Mouse (Mus musculus) embryonic facial prominence, embryonic 13.5 days (tissue): Measurements from ENCODE around the gene Slc17a7. TPM values are rescaled to one million over a fixed set of nuclear protein-coding genes. Genes with fewer than 3 reads are reported as not detected.
"Not testable (repeated sequence)": the region's sequence is repeated elsewhere in the genome, so short reads cannot be mapped to it uniquely, and the experiment has no call there.

Experiments
- ATAC-seq: fragments of 200-750 bp; cut with Nextera tagmentation; 2 replicates; pipeline ENCODE4 v1.8.0; 2017; ENCODE audit warnings: low read depth; ENCODE audit not compliant: insufficient number of reproducible peaks, insufficient read depth, low FRiP score, low TSS enrichment
- H3K27ac ChIP-seq: fragments of 300-500 bp; sonication (generic); 2 replicates; pipeline ENCODE4 v1.5.1; 2015; ENCODE audit warnings: moderate library complexity, mild to moderate bottlenecking, inconsistent platforms
- H3K27me3 ChIP-seq: fragments of 300-500 bp; sonication (generic); 2 replicates; pipeline ENCODE4 v1.6.1; 2015; ENCODE audit warnings: mild to moderate bottlenecking, inconsistent platforms
- H3K36me3 ChIP-seq: fragments of 300-500 bp; sonication (generic); 2 replicates; pipeline ENCODE4 v1.6.1; 2015; ENCODE audit warnings: mild to moderate bottlenecking, inconsistent platforms
- H3K4me1 ChIP-seq: fragments of 300-500 bp; sonication (generic); 2 replicates; pipeline ENCODE4 v1.6.1; 2015; ENCODE audit warnings: inconsistent platforms
- H3K4me2 ChIP-seq: fragments of 300-500 bp; sonication (generic); 2 replicates; pipeline ENCODE4 v1.6.1; 2015; ENCODE audit warnings: moderate library complexity, mild to moderate bottlenecking, inconsistent platforms
- H3K4me3 ChIP-seq: fragments of 300-500 bp; sonication (generic); 2 replicates; pipeline ENCODE4 v1.5.1; 2015; ENCODE audit warnings: mild to moderate bottlenecking, inconsistent platforms
- H3K9ac ChIP-seq: fragments of 300-500 bp; sonication (generic); 2 replicates; pipeline ENCODE4 v1.6.1; 2015; ENCODE audit warnings: mild to moderate bottlenecking, inconsistent platforms
- H3K9me3 ChIP-seq: fragments of 300-500 bp; sonication (generic); 2 replicates; pipeline ENCODE4 v1.6.1; 2016; ENCODE audit warnings: inconsistent platforms
- WGBS: fragments of 180-500 bp; shearing (Covaris S2); methylation state at CpG from one replicate; pipeline ENCODE4 v1.1.7; 2015; ENCODE audit warnings: mixed read lengths; 5-methylcytosine and 5-hydroxymethylcytosine counted together
- polyA plus RNA-seq: library from polyadenylated mRNA; unstranded; fragments of >200 nt; fragmentation: Nextera tagmentation; extraction: Ambion mirVana; gene quantifications from 2 replicates; pipeline ENCODE4 v1.2.1, GENCODE M21; 2015

Gene Slc17a7
- polyA plus RNA-seq, 1 experiment from 2014 or later: 0.22 TPM

- Histone ChIP-seq H3K9ac (peak overlapping the region; percentile 99), H3K4me1 (peaks cover 61% of the 10 kb centered on the region), H3K36me3 (peaks cover 53% of the 10 kb centered on the region), H3K4me2 (peak overlapping the region; percentile 89), H3K27ac (peak overlapping the region; percentile 92; the same call in 1 of the 2 replicates), H3K4me3 (peak overlapping the region; percentile 86)
- WGBS: 73% methylated on average over 5 of the region's 5 CpGs
- ATAC-seq, H3K27me3 ChIP-seq, H3K9me3 ChIP-seq: not testable (repeated sequence)
These were observed 38.1 kb upstream of the Slc17a7 start for GRCm38 (mm10) chr7:45125649-45126048.

DNA sequence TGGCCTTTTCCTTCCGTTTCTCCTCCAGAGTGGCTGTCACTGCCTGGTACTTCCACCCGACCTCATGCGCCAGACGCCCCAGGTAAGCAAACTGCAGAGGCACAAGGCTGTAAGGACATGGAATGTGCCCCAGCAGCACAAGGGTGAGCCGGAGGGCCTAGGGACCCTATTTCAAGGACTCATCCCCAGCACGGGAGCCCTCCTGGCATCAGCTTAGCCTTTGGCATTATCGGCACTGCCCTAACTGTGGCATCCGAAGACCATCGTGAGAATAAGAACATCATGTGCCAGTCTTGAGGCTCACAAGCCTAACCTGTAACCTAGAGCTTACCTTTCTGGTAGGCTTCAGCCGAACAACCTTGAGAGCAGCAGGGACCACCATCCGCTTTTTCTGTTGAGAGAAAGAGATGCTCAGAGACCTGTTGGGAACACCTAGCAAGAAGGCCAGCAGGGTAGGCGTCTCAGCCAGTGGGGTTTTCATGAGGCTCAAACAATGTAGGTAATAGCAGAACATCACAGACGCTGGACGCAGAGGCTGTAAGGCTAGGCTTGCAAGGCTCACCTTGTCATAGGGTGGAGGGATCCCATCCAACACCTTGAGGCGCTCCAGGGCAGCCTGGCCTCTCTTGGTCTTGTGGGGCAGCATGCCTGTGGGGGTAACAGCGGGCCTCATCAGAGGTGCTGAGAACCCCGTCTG is 37.5 kb upstream of the Slc17a7 start:
- Histone ChIP-seq H3K4me3 (peak overlapping the region; percentile 86), H3K9me3 (no peaks in the 10 kb centered on the region), H3K27me3 (no peaks in the 10 kb centered on the region), H3K4me2 (peak overlapping the region; percentile 89), H3K27ac (peak overlapping the region; percentile 92), H3K4me1 (peaks cover 58% of the 10 kb centered on the region), H3K9ac (peak overlapping the region; percentile 99), H3K36me3 (peaks cover 47% of the 10 kb centered on the region)
- ATAC-seq: no peak
- WGBS: 71% methylated on average over 17 of the region's 17 CpGs

GRCm38 (mm10) chr7:45126844-45127699 is 36.7 kb upstream of the Slc17a7 start:
- Histone ChIP-seq H3K4me1 (peaks cover 50% of the 10 kb centered on the region), H3K4me2 (peak overlapping the region; percentile 89), H3K27me3 (no peaks in the 10 kb centered on the region), H3K9me3 (no peaks in the 10 kb centered on the region), H3K4me3 (peak overlapping the region; percentile 86), H3K9ac (peak overlapping the region; percentile 99), H3K36me3 (peaks cover 39% of the 10 kb centered on the region), H3K27ac (peak overlapping the region; percentile 92)
- 37% methylated on average over 21 of the region's 21 CpGs for WGBS
- ATAC-seq: no peak

- Histone ChIP-seq H3K27ac (peak overlapping the region; percentile 92), H3K9me3 (no peaks in the 10 kb centered on the region), H3K4me2 (peak overlapping the region; percentile 89), H3K9ac (peak overlapping the region; percentile 99), H3K4me1 (peaks cover 45% of the 10 kb centered on the region), H3K27me3 (no peaks in the 10 kb centered on the region), H3K4me3 (peak overlapping the region; percentile 86), H3K36me3 (peaks cover 32% of the 10 kb centered on the region)
- ATAC-seq: no peak
- 1% methylated on average over 6 of the region's 6 CpGs for WGBS
These were observed 36.0 kb upstream of the Slc17a7 start for GRCm38 (mm10) chr7:45127700-45128224.

DNA sequence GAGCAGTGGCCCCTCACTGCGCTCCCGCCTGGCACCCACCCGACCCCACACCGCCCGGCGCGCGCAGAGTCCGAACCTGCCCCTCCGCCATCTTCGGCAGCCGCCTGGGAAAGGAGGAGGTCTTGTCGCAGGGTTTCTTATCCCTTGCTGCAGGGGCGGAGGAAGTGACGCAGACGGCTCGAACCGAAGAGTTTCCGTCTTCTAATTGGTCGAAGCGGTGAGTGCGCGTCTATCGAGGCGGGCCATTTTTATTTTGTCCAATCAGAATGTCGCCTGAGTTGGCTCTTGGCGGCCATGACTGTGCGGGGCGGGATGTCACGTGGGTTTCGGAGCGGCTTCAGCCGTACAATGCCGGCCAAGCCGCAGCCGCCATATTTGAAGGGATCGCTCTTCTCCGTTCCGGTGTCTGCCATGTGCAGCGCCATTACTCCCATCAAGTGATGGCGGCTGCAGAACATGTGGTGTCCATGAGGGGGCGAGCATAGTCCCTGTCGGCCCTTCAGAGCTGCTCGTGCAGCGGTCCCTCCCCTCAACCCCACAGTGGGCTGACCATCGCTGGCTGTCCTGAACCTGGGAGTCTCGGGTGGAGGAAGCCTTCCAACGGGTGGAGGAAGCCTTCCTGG is 35.0 kb upstream of the Slc17a7 start, which contains the start of gene Rpl13a:
Gene Rpl13a (minus strand): TSS at position 138 of the 623 bp plus-strand sequence.
- Histone ChIP-seq H3K27me3 (no peaks in the 10 kb centered on the region), H3K27ac (peak within 1 kb of the TSS; percentile 94), H3K4me3 (peak within 1 kb of the TSS; percentile 86), H3K9ac (peak within 1 kb of the TSS; percentile 99), H3K4me1 (peaks cover 39% of the 10 kb centered on the region), H3K4me2 (peak within 1 kb of the TSS; percentile 89), H3K9me3 (no peaks in the 10 kb centered on the region), H3K36me3 (peaks cover 27% of the 10 kb centered on the region)
- peak; percentile 89 for ATAC-seq
- WGBS: under 1% methylated on average over 48 of the region's 48 CpGs

GRCm38 (mm10) chr7:45129318-45129717 is 34.4 kb upstream of the Slc17a7 start:
- H3K27me3 ChIP-seq: no peaks in the 10 kb centered on the region
- peaks cover 39% of the 10 kb centered on the region for H3K4me1 ChIP-seq
- no peak for ATAC-seq
- H3K4me2 ChIP-seq: peak overlapping the region; percentile 69
- H3K9me3 ChIP-seq: no peaks in the 10 kb centered on the region
- peaks cover 27% of the 10 kb centered on the region for H3K36me3 ChIP-seq
- H3K4me3 ChIP-seq: peak overlapping the region; percentile 86
- WGBS: under 1% methylated on average over 17 of the region's 17 CpGs
- H3K27ac ChIP-seq: peak overlapping the region; percentile 94
- peak overlapping the region; percentile 80 for H3K9ac ChIP-seq

- Histone ChIP-seq H3K4me1 (peaks cover 35% of the 10 kb centered on the region), H3K9me3 (no peaks in the 10 kb centered on the region), H3K9ac (peak overlapping the region; percentile 80), H3K27me3 (peaks cover 6% of the 10 kb centered on the region; the same call in 1 of the 2 replicates), H3K4me3 (peak overlapping the region; percentile 86), H3K4me2 (peak overlapping the region; percentile 69), H3K36me3 (peaks cover 26% of the 10 kb centered on the region), H3K27ac (peak overlapping the region; percentile 94)
- ATAC-seq: no peak
- WGBS: 49% methylated on average over 15 of the region's 15 CpGs
These were observed 33.8 kb upstream of the Slc17a7 start for GRCm38 (mm10) chr7:45129776-45130512.

GRCm38 (mm10) chr7:45131850-45132249 is 31.9 kb upstream of the Slc17a7 start:
- Histone ChIP-seq H3K4me3 (no peak overlapping the region), H3K9ac (0 out of 2 replicates have a peak overlapping the region, but pooled peaks have one; percentile 32), H3K9me3 (no peaks in the 10 kb centered on the region), H3K4me1 (peaks cover 23% of the 10 kb centered on the region), H3K27ac (no peak overlapping the region), H3K4me2 (no peak overlapping the region), H3K36me3 (peaks cover 7% of the 10 kb centered on the region), H3K27me3 (peaks cover 15% of the 10 kb centered on the region; the same call in 1 of the 2 replicates)
- WGBS: 79% methylated on average over 11 of the region's 11 CpGs
- no peak for ATAC-seq

- H3K27ac ChIP-seq: no peak overlapping the region
- H3K4me1 ChIP-seq: peaks cover 14% of the 10 kb centered on the region
- no peaks in the 10 kb centered on the region for H3K36me3 ChIP-seq
- no peak overlapping the region for H3K4me3 ChIP-seq
- no peak overlapping the region for H3K4me2 ChIP-seq
- no peak for ATAC-seq
- no peak overlapping the region for H3K9ac ChIP-seq
- no peaks in the 10 kb centered on the region for H3K9me3 ChIP-seq
- peaks cover 15% of the 10 kb centered on the region; the same call in 1 of the 2 replicates for H3K27me3 ChIP-seq
- 69% methylated on average over 8 of the region's 8 CpGs for WGBS
These were observed 30.1 kb upstream of the Slc17a7 start for GRCm38 (mm10) chr7:45133446-45134159.

DNA sequence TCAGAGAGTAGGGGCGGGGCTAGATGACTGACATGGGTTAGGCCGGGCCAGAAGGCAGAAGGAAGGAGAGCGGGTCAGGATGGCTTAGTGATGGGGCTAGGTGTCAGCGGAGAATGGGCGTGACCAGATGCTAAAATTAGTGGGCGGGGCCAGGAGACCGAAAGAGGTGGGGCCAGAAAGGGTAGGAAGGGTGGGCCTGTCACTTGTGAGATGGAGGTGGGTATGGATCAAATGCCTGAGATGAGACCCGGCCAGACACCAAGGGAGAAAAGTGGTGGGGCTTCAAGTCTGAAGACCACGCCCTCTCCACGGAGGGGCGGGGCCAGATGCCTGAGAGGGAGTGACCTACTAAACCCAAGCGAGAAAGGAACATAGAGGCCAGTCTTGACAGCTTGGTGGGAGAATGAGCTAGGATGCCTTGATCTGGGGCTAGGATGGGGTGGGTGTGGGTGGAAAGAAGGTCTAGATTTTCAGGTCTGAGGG is 29.2 kb upstream of the Slc17a7 start:
- Histone ChIP-seq H3K4me1 (peaks cover 11% of the 10 kb centered on the region), H3K4me2 (no peak overlapping the region; the same call in 1 of the 2 replicates), H3K4me3 (no peak overlapping the region), H3K9ac (no peak overlapping the region), H3K36me3 (0 out of 2 replicates have a peak, but pooled peaks cover under 1% of the 10 kb centered on the region), H3K27ac (no peak overlapping the region), H3K27me3 (peaks cover 15% of the 10 kb centered on the region; the same call in 1 of the 2 replicates), H3K9me3 (no peaks in the 10 kb centered on the region)
- whole genome bisulfite sequencing: 8% methylated on average over 12 of the region's 12 CpGs
- peak; percentile 61 for ATAC-seq
